Mouse (Mus musculus) heart, embryonic 13.5 days (tissue): ENCODE data around the gene Tcf20. TPM values are rescaled to one million over a fixed set of nuclear protein-coding genes. Genes with fewer than 3 reads are reported as not detected.

ENCODE experiments used
- ATAC-seq: fragments of 200-750 bp; cut with Nextera tagmentation; 2 replicates; pipeline ENCODE4 v1.8.0; 2017; ENCODE audit warnings: moderate TSS enrichment; ENCODE audit not compliant: insufficient number of reproducible peaks, low FRiP score, low TSS enrichment; ENCODE audit errors: extremely low read depth
- H3K27ac ChIP-seq: fragments of 300-500 bp; sonication (generic); replicated peaks from 2 replicates; pipeline ENCODE4 v1.5.1; 2015; ENCODE audit warnings: moderate library complexity, mild to moderate bottlenecking, inconsistent platforms
- H3K27me3 ChIP-seq: fragments of 300-500 bp; sonication (generic); replicated peaks from 2 replicates; pipeline ENCODE4 v1.6.1; 2015; ENCODE audit warnings: mild to moderate bottlenecking, inconsistent platforms
- H3K36me3 ChIP-seq: fragments of 300-500 bp; sonication (generic); 2 replicates; pipeline ENCODE4 v1.6.1; 2015; ENCODE audit warnings: mild to moderate bottlenecking, inconsistent platforms
- H3K4me1 ChIP-seq: fragments of 300-500 bp; sonication (generic); 2 replicates; pipeline ENCODE4 v1.6.1; 2015; ENCODE audit warnings: inconsistent platforms
- H3K4me2 ChIP-seq: fragments of 300-500 bp; sonication (generic); 2 replicates; pipeline ENCODE4 v1.6.1; 2015; ENCODE audit warnings: inconsistent platforms, mild to moderate bottlenecking, moderate library complexity
- H3K4me3 ChIP-seq: fragments of 300-500 bp; sonication (generic); 2 replicates; pipeline ENCODE4 v1.5.1; 2015; ENCODE audit warnings: moderate library complexity, mild to moderate bottlenecking, inconsistent platforms
- H3K9ac ChIP-seq: fragments of 300-500 bp; sonication (generic); 2 replicates; pipeline ENCODE4 v1.6.1; 2015; ENCODE audit warnings: inconsistent platforms, mild to moderate bottlenecking, moderate library complexity
- H3K9me3 ChIP-seq: fragments of 300-500 bp; sonication (generic); 2 replicates; pipeline ENCODE4 v1.6.1; 2016; ENCODE audit warnings: inconsistent platforms
- WGBS: fragments of 180-500 bp; shearing (Covaris S2); methylation state at CpG from one replicate; pipeline ENCODE4 v1.1.7; 2015; ENCODE audit warnings: mixed read lengths; 5-methylcytosine and 5-hydroxymethylcytosine counted together
- polyA plus RNA-seq: library from polyadenylated mRNA; unstranded; fragments of >200 nt; fragmentation: Nextera tagmentation; extraction: Ambion mirVana; gene quantifications from 2 replicates; pipeline ENCODE4 v1.2.1, GENCODE M21; 2015

Tcf20 gene
- polyA plus RNA-seq, 1 experiment from 2014 or later = 4.6 TPM

DNA sequence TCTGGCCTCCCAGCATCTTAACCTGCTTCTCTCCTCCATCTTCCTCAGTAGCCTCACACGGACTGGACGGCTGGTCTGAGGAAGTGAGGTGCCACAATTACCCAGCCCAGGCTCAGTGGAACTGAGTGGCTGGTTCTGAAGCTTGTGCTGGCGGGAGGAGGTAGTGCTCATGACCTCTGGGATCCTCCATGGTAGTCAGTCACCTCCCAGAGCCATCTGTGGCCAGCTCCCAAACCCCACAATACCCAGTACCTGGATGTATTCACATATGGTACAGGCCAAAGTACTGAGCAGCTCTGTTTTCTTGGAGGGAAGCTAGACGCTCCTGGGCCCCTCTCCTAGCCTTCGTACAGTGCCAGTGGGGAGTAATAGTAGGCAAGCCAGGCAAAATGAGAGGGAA is 80.4 kb downstream of the Tcf20 start:
- Histone ChIP-seq H3K4me3 (no peak overlapping the region), H3K4me2 (no peak overlapping the region), H3K27me3 (peaks cover 51% of the 10 kb centered on the region), H3K9me3 (no peaks in the 10 kb centered on the region), H3K27ac (no peak overlapping the region), H3K36me3 (no peaks in the 10 kb centered on the region), H3K4me1 (peaks cover 31% of the 10 kb centered on the region), H3K9ac (no peak overlapping the region)
- no peak for ATAC-seq
- WGBS = 82% methylated on average over 5 of the region's 5 CpGs

DNA sequence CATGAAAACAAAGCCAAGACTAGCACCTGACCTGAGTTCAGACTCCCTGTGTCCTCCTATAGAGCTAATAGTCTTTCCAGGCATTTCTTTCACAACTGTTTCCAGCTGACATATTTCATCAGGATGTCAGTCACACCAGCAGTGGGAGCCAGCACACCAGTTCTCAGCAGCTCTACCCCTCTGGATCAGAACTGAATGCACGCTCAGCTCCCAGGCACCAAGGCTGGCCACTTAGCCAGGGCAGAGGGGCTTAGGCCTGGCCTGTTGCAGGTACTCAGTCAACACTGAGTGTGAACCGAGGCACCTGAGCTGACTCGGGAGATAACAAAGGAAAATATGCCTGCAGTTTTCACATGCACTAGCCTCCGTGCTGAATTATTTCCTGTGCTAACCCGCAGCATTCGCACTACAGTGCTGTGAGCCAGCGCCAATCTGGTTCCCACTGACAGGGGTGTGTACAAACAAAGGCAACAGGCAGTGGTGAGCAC is 81.1 kb downstream of the Tcf20 start:
- H3K36me3 ChIP-seq = no peaks in the 10 kb centered on the region
- 36% methylated on average over 7 of the region's 7 CpGs for WGBS
- peaks cover 44% of the 10 kb centered on the region for H3K27me3 ChIP-seq
- H3K27ac ChIP-seq = no peak overlapping the region
- no peak overlapping the region for H3K4me3 ChIP-seq
- H3K9me3 ChIP-seq = no peaks in the 10 kb centered on the region
- ATAC-seq = no peak
- H3K4me2 ChIP-seq = no peak overlapping the region
- no peak overlapping the region for H3K9ac ChIP-seq
- peaks cover 31% of the 10 kb centered on the region for H3K4me1 ChIP-seq

DNA sequence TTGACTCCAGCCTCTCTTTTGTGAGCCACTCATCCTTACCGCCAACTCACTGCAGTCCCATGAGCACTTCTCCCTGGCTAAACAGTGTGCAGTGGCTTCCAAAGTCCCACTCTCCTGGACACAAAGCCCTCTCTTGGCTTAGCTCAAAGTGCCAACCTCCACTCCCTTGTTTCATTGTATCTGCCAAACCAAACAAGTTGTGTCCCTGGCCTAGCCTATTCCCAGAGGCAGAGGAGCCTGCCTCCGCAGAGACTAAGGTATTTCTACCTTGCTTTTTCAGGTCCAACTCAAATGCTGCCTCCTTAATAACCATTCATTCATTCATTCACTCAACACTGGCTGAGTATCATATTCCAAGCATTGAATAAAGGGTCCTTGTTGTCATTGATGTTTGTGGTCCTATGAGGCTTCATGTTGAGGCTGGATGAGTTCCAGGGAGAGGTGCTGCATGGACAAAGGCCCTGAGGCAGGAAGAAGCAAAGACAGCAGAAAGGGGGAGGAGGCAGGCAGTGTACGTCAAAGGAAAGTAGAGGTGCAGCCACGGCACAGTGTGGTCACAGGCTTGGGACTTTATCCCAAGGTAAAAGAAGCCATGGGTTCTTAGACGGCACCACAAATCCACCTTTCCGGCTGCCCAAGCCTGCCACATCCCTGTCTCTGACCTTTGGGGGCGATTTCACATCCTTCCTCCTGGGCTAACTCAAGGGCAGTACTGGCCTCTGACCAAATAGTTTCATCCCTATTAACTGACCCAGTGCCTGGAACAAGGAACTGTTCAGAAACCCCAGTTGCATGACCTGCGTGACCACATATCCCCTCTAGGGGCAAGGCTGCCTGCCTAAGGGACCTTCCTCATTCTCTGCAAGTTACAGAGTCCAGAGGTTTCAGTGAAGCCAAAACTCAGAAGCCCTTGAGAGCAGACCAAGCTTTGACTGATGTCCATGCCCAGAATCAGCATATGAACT is 82.0 kb downstream of the Tcf20 start:
- ATAC-seq = no peak
- Histone ChIP-seq H3K27me3 (peaks cover 35% of the 10 kb centered on the region), H3K9me3 (no peaks in the 10 kb centered on the region), H3K4me2 (no peak overlapping the region), H3K4me1 (peaks cover 35% of the 10 kb centered on the region), H3K4me3 (no peak overlapping the region), H3K27ac (no peak overlapping the region; the same call in 1 of the 2 replicates), H3K36me3 (no peaks in the 10 kb centered on the region), H3K9ac (no peak overlapping the region)
- 80% methylated on average over 8 of the region's 8 CpGs for WGBS

DNA sequence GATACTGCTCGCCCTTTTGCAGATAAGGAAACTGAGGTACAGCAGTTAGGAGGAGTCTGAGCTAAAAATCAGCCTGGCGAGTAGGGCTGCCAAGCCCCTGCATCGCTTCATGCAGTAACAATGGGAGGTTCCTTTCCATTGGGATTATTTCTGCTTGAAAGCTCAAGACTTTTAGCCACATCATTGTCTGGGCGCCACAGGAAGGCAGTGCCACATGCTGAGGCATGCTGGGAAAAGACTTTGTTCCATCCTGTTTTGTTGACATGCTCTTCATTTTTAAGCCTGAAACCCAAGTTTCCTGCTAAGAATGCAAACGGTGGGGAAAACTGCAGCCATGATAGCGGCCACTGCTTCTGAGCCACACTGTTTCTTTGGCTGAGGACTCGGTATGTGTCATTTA is 83.1 kb downstream of the Tcf20 start:
- Histone ChIP-seq H3K4me3 (no peak overlapping the region), H3K4me2 (no peak overlapping the region), H3K4me1 (peaks cover 44% of the 10 kb centered on the region), H3K9me3 (no peaks in the 10 kb centered on the region), H3K36me3 (no peaks in the 10 kb centered on the region), H3K27me3 (peaks cover 23% of the 10 kb centered on the region), H3K9ac (no peak overlapping the region), H3K27ac (no peak overlapping the region)
- 49% methylated on average over 7 of the region's 7 CpGs for WGBS
- ATAC-seq = no peak

DNA sequence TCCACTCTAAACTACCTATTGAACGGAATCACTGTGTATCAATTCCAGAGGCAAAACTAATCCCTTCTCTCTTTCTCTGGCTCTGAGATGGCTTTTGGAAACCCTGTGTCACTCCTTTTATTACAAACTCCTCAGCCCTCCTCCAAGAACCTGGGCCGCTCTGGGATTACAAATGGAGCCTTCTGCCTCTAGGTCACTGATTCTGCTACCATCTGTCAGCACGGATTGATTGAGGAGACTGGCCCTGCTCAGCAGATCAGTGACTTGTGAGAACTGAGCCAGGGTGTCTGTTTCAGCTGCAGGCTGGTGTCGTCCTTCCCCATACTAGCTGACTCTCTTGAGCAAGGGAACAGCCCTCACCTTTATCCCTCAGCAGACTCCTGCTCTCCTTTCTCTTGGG is 85.2 kb downstream of the Tcf20 start:
- Histone ChIP-seq H3K4me2 (no peak overlapping the region), H3K36me3 (no peaks in the 10 kb centered on the region), H3K4me3 (no peak overlapping the region), H3K9me3 (no peaks in the 10 kb centered on the region), H3K27ac (no peak overlapping the region), H3K4me1 (peaks cover 57% of the 10 kb centered on the region), H3K9ac (no peak overlapping the region), H3K27me3 (peaks cover 20% of the 10 kb centered on the region)
- ATAC-seq = no peak
- 60% methylated on average over 4 of the region's 4 CpGs for WGBS

DNA sequence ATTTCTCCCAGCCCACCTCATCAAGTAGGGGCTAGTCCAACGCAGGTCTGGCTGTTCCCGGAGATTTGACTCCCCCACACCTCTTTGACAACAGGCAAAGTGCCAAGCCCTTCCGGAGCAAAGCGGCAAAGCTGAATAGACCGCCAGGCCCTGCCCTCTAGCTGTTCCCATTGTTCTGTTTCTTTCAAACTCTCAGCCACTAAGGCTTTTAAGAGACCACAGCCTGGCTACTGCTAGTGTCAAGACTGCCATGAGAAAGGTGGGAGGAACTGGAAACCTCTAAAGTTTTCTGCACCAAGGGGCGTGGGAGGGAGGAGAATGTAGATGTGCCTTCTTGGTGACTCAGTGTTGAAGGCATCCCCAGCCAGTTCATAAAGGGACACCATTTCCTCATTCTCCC is 86.4 kb downstream of the Tcf20 start:
- H3K27me3 ChIP-seq = peaks cover 20% of the 10 kb centered on the region
- H3K4me3 ChIP-seq = no peak overlapping the region
- H3K27ac ChIP-seq = peak overlapping the region; percentile 37
- no peaks in the 10 kb centered on the region for H3K36me3 ChIP-seq
- 14% methylated on average over 6 of the region's 6 CpGs for WGBS
- no peak for ATAC-seq
- H3K4me2 ChIP-seq = no peak overlapping the region
- H3K4me1 ChIP-seq = peaks cover 50% of the 10 kb centered on the region
- no peaks in the 10 kb centered on the region for H3K9me3 ChIP-seq
- H3K9ac ChIP-seq = peak overlapping the region; percentile 60

DNA sequence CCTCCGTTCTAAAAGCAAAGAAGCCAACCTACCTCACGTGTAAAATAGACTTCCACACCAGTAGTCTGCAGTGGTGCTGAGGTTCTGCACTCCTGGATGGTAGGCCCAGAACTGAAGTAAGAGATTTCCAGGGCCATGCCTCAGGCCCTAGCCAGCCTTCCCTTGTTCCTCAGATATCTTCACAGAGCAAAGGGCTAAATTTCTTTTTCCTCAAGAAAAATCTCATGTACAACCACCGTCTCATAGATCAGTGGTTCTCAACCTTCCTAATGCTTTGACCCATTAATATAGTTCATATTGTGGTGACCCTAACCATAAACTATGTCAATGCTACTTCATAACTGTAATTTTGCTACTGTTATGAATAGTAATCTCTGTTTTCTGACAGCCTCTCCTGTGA is 87.3 kb downstream of the Tcf20 start:
- H3K4me3 ChIP-seq = peak overlapping the region; percentile 100
- ATAC-seq = no peak
- no peak overlapping the region for H3K27ac ChIP-seq
- peak overlapping the region; percentile 97 for H3K9ac ChIP-seq
- no peaks in the 10 kb centered on the region for H3K36me3 ChIP-seq
- peaks cover 50% of the 10 kb centered on the region for H3K4me1 ChIP-seq
- H3K9me3 ChIP-seq = no peaks in the 10 kb centered on the region
- WGBS = 31% methylated on average over 3 of the region's 3 CpGs
- peaks cover 15% of the 10 kb centered on the region for H3K27me3 ChIP-seq
- peak overlapping the region; percentile 98 for H3K4me2 ChIP-seq

DNA sequence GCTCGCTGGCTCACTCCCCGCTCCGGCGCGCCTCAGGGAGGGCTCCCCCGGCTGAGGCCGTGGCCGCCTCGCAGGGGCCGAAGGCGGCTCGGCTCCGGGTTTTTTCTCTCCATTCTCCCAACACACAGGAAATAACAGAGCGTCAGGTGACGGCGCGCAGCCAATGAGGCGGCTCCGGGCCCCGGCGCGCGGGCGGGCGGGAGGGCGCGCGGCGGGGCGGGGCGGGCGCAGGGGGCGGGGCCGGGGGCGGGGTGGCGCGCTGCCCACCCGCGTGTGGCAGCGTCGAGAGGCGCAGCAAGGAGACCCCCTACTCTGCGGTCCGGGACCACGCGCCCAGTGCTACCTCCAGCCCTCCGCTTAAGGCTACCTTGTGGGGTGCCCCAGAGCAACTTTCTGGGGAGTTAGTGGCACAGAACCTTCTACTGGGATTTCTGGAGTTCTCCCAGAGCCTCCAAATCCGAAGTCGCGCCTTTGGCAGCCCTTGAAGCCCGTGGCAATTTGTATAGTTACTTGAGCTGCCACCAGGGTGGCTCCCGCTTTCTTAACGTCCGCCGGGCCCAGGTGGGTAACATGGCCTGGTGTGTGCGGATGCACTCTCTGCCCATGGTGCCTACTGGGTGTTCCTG is 87.9 kb downstream of the Tcf20 start:
- H3K27me3 ChIP-seq = peaks cover 10% of the 10 kb centered on the region
- 2% methylated on average over 52 of the region's 56 CpGs for WGBS
- H3K9ac ChIP-seq = peak overlapping the region; percentile 97
- no peaks in the 10 kb centered on the region for H3K9me3 ChIP-seq
- peak; percentile 81 for ATAC-seq
- peak overlapping the region; percentile 98 for H3K4me2 ChIP-seq
- peak overlapping the region; percentile 94 for H3K27ac ChIP-seq
- H3K4me1 ChIP-seq = peaks cover 54% of the 10 kb centered on the region
- H3K4me3 ChIP-seq = peak overlapping the region; percentile 100
- H3K36me3 ChIP-seq = no peaks in the 10 kb centered on the region

DNA sequence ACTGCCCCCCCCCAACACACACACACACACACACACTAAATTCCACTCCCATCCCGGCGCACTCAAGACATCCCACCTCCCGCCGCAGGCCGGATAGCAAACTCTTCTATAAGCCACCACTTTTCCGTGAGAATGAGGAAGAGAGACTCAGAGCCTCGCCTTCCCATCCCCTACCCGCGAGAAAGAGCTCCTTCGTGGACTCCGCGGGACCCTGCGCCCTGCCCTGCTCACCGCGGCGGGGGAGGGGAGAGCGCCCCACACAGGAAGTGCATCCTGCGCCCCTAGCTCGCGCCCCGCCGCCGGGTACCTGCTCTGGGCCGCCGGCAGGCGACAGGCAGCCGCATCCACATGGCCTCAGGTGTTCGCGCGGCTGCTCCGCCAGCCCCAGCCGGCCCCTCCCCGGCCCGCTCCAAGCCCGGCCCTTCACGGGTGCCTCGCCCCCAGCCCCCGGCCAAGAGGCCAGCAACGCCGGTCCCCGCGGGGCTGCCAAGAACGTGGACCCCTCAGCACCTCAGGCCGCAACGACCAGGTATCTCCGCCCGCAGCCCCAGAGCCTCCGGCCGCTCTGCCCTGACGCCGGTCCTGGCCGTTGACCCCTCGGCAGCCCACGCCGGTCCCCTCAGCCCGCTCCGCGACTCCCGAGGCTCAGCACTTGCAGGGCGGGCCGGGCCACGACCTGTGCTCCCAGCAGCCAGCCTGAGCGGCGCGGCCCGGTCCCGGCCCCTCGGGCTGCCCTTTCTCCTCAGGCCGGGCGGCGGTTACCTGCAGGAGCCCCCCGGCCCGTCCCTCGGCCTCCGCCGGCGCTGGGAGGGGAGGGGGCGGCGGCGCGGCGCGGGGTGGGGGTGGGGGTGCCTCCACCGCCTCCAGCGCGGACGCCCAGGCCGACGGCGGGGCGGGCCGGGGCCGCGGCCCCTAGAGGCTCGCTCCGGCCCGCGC is 88.7 kb downstream of the Tcf20 start:
- under 1% methylated on average over 89 of the region's 98 CpGs for WGBS
- peak overlapping the region; percentile 97 for H3K9ac ChIP-seq
- peak; percentile 65; the same call in 1 of the 2 replicates for ATAC-seq
- no peaks in the 10 kb centered on the region for H3K36me3 ChIP-seq
- H3K4me2 ChIP-seq = peak overlapping the region; percentile 98
- no peaks in the 10 kb centered on the region for H3K9me3 ChIP-seq
- H3K27ac ChIP-seq = peak overlapping the region; percentile 94
- H3K4me1 ChIP-seq = peaks cover 54% of the 10 kb centered on the region
- peak overlapping the region; percentile 100 for H3K4me3 ChIP-seq
- H3K27me3 ChIP-seq = peaks cover 3% of the 10 kb centered on the region; the same call in 1 of the 2 replicates

DNA sequence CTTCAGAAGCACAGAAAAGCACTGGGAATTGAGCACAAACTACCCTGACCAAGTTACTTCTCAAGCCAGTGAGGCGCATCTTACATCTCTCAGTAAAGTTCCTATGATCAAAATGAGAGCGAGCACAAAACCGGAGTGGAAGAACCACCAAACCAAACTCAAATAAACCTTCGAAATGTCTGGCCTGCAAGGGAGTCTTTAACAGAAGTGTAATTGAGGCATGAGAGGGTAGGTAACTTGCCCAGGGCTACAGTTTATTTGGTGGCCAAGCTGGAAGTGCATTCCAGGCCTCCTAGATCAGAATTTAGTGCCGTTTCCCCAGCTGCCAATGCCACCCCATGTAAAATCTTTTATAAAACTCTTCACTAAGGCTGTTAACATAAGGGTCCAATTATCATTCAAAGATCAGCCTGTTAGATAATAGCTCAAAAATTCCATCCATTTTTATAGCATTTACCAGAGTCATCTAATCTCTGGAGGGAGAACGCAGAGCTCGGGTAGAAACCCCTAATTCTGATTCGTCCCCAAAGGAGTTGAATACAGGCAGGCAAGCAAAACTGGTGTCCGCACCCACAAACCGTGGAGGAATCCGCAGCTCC is 89.4 kb downstream of the Tcf20 start:
- 20% methylated on average over 11 of the region's 11 CpGs for WGBS

More for the DNA sequence above, 89.4 kb downstream of the Tcf20 start:
- Histone ChIP-seq H3K9me3 (no peaks in the 10 kb centered on the region), H3K36me3 (no peaks in the 10 kb centered on the region), H3K9ac (peak overlapping the region; percentile 97), H3K27ac (no peak overlapping the region), H3K4me3 (peak overlapping the region; percentile 100), H3K4me1 (peaks cover 54% of the 10 kb centered on the region), H3K4me2 (peak overlapping the region; percentile 98), H3K27me3 (no peaks in the 10 kb centered on the region; the same call in 1 of the 2 replicates)
- ATAC-seq = no peak
